ENCODE assay signal across 11 mouse cellular contexts in the genomic region with DNA sequence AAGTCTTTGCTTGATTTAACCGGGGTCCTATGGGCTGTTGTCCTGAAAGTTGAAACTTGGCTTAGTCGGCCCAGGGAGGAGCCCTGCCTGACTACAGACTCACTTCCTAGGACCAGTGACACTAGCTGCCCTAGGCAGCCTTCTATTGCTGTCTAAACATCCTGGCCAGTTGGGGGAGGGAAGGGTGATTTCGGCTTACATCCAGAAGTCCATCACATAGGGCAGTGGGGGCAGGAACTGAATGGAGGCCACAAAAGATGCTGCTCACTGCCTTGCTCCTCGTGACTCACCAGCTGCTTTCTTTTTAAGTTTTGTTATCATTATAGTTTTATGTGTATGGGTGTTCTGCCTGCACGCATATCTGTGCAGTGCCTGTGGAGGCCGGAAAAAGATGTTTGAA. TPM values are rescaled to one million over a fixed set of nuclear protein-coding genes. Genes with fewer than 3 reads are reported as not detected.
DNase-seq lines count a peak whose midpoint lies in the region; TF ChIP-seq lines count a peak whose summit lies in the region.
"Had no signal": no experiment of that assay in that cellular context is flagged by ENCODE, and none has a peak within 500 bp of the region (broad histone marks: within the 10 kb centered on the region; RNA-seq: fewer than 3 reads in every experiment).

No protein-coding gene starts in this region.

- H3K27ac ChIP-seq in cerebellum, adult 2 months (ENCODE audit: insufficient read depth, low read length), result no peak overlapping the region
- H3K27ac ChIP-seq in midbrain, embryonic 10.5 days (replicated peaks), result no peak overlapping the region

- H3K4me1 ChIP-seq in cerebellum, adult 2 months (ENCODE audit: control insufficient read depth, insufficient read depth, low read length), result no peaks in the 10 kb centered on the region
- peaks cover 18% of the 10 kb centered on the region for H3K4me1 ChIP-seq in midbrain, embryonic 10.5 days

- WGBS in cerebellum, adult 2 months, result 93% methylated on average over 6 of the region's 6 CpGs
- WGBS in midbrain, embryonic 10.5 days, result 77% methylated on average over 6 of the region's 6 CpGs

- H3K36me3 ChIP-seq in midbrain, embryonic 10.5 days, result 0 out of 2 replicates have a peak, but pooled peaks cover under 1% of the 10 kb centered on the region

- H3K9me3 ChIP-seq in midbrain, embryonic 10.5 days (replicated peaks), result no peaks in the 10 kb centered on the region

- intact Hi-C loops in heart, postnatal 25 days (cut with DNase I), result no loop called here
- intact Hi-C loops in heart, postnatal 10 days (cut with DNase I), result no loop called here

- no peak for TF ChIP-seq CTCF in cerebellum, adult 2 months (IDR thresholded peaks at IDR 0.05; ENCODE audit: borderline replicate concordance, insufficient read depth, low read depth, low read length)

- DNase-seq in heart, adult 18-20 months, result peak; percentile 50 to 75
- DNase-seq in heart, postnatal 25 days (ENCODE audit: low spot score), result no peak
- peak; percentile 51 to 54 for DNase-seq in heart, postnatal 10 days
- peak; percentile 85 for DNase-seq in kidney, postnatal 14 days
- DNase-seq in lung, postnatal 36 days, result peak; percentile 91
- no peak for DNase-seq in cerebellum, adult 2 months
- no peak for DNase-seq in gastrocnemius, adult 8-10 months (ENCODE audit: low spot score in 2 of 2)
- no peak for DNase-seq in midbrain, embryonic 10.5 days (ENCODE audit: low spot score)
- DNase-seq: cerebellum, adult 8-10 months had no signal

- no peak overlapping the region for H3K4me3 ChIP-seq in cerebellum, adult 2 months (replicated peaks; ENCODE audit: insufficient read depth, low read depth, low read length)
- no peak overlapping the region for H3K4me3 ChIP-seq in midbrain, embryonic 10.5 days

- TF ChIP-seq POLR2A in cerebellum, adult 2 months (IDR thresholded peaks at IDR 0.05; ENCODE audit: borderline replicate concordance, insufficient read depth, low read length), result no peak

- no peaks in the 10 kb centered on the region for H3K27me3 ChIP-seq in cerebellum, adult 2 months (ENCODE audit: control insufficient read depth, insufficient read depth, low read length)
- no peaks in the 10 kb centered on the region for H3K27me3 ChIP-seq in midbrain, embryonic 10.5 days (ENCODE audit: low read depth, poor library complexity, severe bottlenecking)

RNA-seq across cellular contexts. Expression of a gene that starts 41.6 kb away (rescaled TPM):
- 1 to 10 TPM; 7.0 to 7.2 TPM for total RNA-seq in heart, adult 18-20 months (2021)
- 1 to 10 TPM; 4.8 to 6.5 TPM for total RNA-seq in heart, postnatal 25 days (2021)
- total RNA-seq in heart, postnatal 10 days (2021), result 1 to 10 TPM; 5.3 to 7.5 TPM
- 3.7 and 5.0 TPM in 2 replicates for polyA plus RNA-seq in cerebellum, adult 2 months (2012; rRNA removed)
- 1 to 10 TPM; 1.0 to 2.3 (median 2.0) TPM for total RNA-seq in gastrocnemius, adult 8-10 months (2022)
- polyA plus RNA-seq in midbrain, embryonic 10.5 days (2016; fragmentation: Nextera tagmentation; extraction: Ambion mirVana), result 0.75 and 1.7 TPM in 2 replicates
- total RNA-seq: hematopoietic stem cell, adult 5-6 weeks had no signal
- polyA plus RNA-seq: CD4-positive, CD25-positive, alpha-beta regulatory T cell, adult 4 months had no signal

RNA-seq across cellular contexts. Expression of a gene that starts 56.9 kb away (rescaled TPM):
- 10 to 100 TPM in 1 of 2 experiments, 1 to 10 TPM in 1; 10.0 to 12.1 TPM for total RNA-seq in heart, adult 18-20 months (2021)
- total RNA-seq in heart, postnatal 25 days (2021), result 10 to 100 TPM in 1 of 2 experiments, 1 to 10 TPM in 1; 8.7 to 10.3 TPM
- 10 to 100 TPM; 15.6 to 20.2 TPM for total RNA-seq in heart, postnatal 10 days (2021)
- polyA plus RNA-seq in cerebellum, adult 2 months (2012; rRNA removed), result 19.9 and 21.5 TPM in 2 replicates
- 1 to 10 TPM; 4.4 to 5.2 (median 4.8) TPM for total RNA-seq in gastrocnemius, adult 8-10 months (2022)
- polyA plus RNA-seq in midbrain, embryonic 10.5 days (2016; fragmentation: Nextera tagmentation; extraction: Ambion mirVana), result 29.2 and 32.8 TPM in 2 replicates

Comparison
In these comparisons a context has a peak if more than half of its experiments do, and no peak if none do; other contexts are left out.
1. DNase-seq: peak in heart, adult 18-20 months (2 of 2), heart, postnatal 10 days (2 of 2), kidney, postnatal 14 days (single experiment) and lung, postnatal 36 days (single experiment); none in heart, postnatal 25 days (single experiment), cerebellum, adult 2 months (0 of 2), gastrocnemius, adult 8-10 months (0 of 2) and midbrain, embryonic 10.5 days (single experiment).